Mouse (Mus musculus): ENCODE data around the gene Fam20b.

DNA sequence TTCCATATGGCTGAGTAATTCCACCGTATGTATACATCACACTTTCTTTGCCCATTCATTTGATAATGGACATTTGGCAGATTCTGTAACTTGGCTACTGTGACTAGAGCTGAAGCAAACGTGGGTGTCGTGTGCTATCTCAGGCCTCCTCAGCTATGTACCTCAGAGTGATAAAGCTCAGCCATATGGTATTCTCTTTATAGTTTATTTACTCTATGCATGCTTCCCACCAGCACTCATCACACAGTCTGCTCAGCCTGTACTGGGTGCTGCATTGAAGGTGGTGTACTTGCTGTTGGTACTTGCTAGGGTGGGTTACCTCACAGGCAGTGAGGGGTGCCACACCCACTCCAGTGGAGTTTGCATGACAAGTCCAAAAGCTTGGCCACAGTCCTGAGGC, 46.4 kb upstream of the Fam20b start:
- no peak for TF ChIP-seq CTCF (IDR thresholded peaks at IDR 0.05; ENCODE audit: insufficient read depth, low read depth, low read length)
- TF ChIP-seq POLR2A (IDR thresholded peaks at IDR 0.05; ENCODE audit: insufficient read depth, low read depth, low read length) = no peak

All from olfactory bulb, adult 2 months (tissue).